Mouse (Mus musculus) heart, postnatal 0 days (tissue): ENCODE measurements at regions not wholly inside any gene's neighbourhood (a gene's known extent, or its start where the extent isn't known, plus 50 kb on each side); places are given as distances from the start of the nearest gene placed in this dataset.

Experiments
- CTCF ChIP-seq: IDR thresholded peaks from 2 replicates; pipeline ENCODE4 v1.5.1; 2016; ENCODE audit warnings: antibody characterized with exemption, control low read depth, low read depth
- EP300 ChIP-seq: IDR thresholded peaks from 2 replicates; pipeline ENCODE4 v1.6.1; 2016; ENCODE audit warnings: antibody characterized with exemption, low read depth

GRCm38 (mm10) chr1:36014372-36014771 lies 53.8 kb upstream of the Hs6st1 start:
- TF ChIP-seq CTCF = no peak
- no peak for TF ChIP-seq EP300
